Mouse (Mus musculus) heart, postnatal 0 days (tissue): ENCODE measurements around the gene Lrrc3c.

Source experiments
- CTCF ChIP-seq: IDR thresholded peaks from 2 replicates; pipeline ENCODE4 v1.5.1; 2016; ENCODE audit warnings: antibody characterized with exemption, control low read depth, low read depth
- EP300 ChIP-seq: IDR thresholded peaks from 2 replicates; pipeline ENCODE4 v1.6.1; 2016; ENCODE audit warnings: antibody characterized with exemption, low read depth

DNA sequence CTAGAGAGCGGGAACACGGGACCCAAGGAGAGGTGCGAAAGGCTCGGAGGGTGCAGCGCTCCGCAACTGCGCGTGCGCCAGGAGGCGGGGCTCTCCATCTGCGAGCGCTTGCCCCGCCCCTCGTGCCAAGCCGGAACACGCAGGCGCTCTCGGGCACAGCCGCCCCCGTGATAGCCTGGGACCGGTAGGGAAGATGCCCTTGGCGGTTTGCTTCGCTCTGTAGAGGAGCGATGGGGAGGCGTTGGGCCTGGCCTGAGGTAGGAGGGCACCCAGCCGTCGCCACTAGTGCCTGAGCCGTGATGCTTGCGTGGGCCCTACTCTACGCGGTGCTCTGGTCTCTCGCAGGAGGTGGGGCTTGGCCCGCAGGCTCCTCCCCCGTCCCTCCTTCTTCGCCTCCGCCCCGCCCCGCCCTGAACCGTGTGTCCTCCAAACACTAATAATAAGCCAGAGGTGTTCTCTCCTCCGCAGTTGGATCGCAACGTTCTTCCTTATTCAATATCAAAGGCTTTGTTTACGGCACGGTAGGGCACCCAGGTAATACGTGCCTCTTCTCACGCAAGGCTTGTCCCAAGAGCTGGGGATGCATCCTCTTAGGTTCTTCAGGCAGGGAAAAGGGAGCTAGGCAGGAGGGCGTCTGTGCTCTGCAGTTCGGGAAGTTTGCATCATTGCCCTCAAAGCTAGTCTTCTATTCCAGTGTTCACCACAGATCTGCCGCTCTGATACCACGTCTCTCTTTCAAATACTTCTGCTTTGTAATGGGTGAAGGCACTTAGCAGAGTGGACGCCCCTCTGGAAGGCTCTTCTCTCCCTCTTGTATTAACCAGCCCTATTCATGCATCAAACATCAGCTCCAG is 46.9 kb upstream of the Lrrc3c start, which contains the start of gene Zpbp2:
- TF ChIP-seq CTCF (no peak), EP300 (no peak)
